Mouse (Mus musculus) liver, embryonic 14.5 days (tissue): Measurements from ENCODE around the gene Ccr9.

Experiments used
- CTCF ChIP-seq: IDR thresholded peaks from 2 replicates; pipeline ENCODE4 v1.5.1; 2016; ENCODE audit warnings: antibody characterized with exemption, low read depth, control low read depth
- EP300 ChIP-seq: IDR thresholded peaks from 2 replicates; pipeline ENCODE4 v1.6.1; 2016; ENCODE audit warnings: antibody characterized with exemption, low read depth

- TF ChIP-seq CTCF = no peak
- no peak for TF ChIP-seq EP300
These were observed 40.0 kb upstream of the Ccr9 start for GRCm38 (mm10) chr9:123638231-123638630.
